Mouse (Mus musculus) 416B (cell line): ENCODE data around the gene Prkd1.

Source experiments
- DNase-seq: peaks from one replicate; pipeline ENCODE4 v3.0.0; 2011; ENCODE audit warnings: low read depth

Prkd1 gene

DNA sequence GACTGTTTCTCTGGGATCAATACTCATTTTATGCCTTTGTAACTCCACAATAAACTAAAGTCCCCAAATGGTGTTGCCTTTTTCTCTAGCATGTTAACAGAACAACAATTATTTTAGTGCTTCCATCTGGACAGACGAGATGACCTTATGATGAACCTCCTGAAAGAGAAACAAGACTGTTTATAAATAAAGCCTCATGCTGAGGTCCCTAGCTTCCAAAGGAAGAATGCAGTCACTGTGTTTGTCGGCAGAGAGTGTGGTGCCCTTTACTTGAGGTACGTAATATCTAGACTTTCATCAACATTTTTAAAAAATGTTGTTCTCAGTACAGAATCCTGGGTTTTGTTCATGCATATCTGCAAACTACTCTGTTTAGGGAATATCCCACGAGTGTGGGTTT, 90.7 kb downstream of the Prkd1 start:
- no peak for DNase-seq

GRCm38 (mm10) chr12:50554214-50554613, 94.7 kb downstream of the Prkd1 start:
- DNase-seq = no peak

- no peak for DNase-seq
These were observed 98.9 kb downstream of the Prkd1 start for GRCm38 (mm10) chr12:50549860-50550555.

DNA sequence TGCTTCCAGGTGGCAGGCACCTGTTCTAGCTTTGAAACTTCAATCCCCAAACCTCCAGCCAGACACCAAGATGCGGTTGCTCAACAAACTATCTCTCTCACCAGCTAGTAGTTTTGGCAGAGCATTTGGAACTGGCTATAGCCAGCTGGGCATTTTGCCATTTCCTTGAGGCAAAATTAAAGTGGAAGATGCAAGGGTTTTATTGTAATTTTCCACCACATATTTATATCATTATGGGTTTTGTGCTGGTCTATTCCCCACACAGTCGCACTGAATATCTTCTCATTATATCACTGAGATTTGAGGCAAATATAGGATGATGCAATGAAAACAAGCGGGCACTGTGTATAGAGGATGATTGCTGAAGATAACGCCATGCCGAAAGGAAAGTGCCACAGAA, 102.5 kb downstream of the Prkd1 start:
- no peak for DNase-seq

GRCm38 (mm10) chr12:50545610-50545919, 103.3 kb downstream of the Prkd1 start:
- DNase-seq = no peak

GRCm38 (mm10) chr12:50544855-50545609, 103.9 kb downstream of the Prkd1 start:
- peak; percentile 68 for DNase-seq

DNA sequence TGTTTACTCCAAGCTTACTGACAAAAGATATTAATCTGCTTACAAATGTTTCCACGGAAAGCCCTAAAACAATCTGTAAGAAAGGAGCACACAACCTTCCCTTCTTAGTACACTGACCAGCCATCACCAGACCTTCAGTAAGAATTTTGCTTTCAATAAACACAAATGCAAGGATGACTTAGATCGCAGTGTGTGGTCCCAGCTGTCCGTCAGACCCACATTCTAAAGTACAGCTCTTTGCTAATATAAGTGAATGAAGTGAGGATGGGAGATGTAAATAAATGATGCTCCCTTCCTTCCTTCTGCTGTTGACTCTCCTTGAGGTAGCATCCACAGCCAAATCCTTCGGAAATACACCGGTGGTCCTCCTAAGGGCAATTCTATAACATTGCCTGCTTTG, 108.1 kb downstream of the Prkd1 start:
- no peak for DNase-seq

DNA sequence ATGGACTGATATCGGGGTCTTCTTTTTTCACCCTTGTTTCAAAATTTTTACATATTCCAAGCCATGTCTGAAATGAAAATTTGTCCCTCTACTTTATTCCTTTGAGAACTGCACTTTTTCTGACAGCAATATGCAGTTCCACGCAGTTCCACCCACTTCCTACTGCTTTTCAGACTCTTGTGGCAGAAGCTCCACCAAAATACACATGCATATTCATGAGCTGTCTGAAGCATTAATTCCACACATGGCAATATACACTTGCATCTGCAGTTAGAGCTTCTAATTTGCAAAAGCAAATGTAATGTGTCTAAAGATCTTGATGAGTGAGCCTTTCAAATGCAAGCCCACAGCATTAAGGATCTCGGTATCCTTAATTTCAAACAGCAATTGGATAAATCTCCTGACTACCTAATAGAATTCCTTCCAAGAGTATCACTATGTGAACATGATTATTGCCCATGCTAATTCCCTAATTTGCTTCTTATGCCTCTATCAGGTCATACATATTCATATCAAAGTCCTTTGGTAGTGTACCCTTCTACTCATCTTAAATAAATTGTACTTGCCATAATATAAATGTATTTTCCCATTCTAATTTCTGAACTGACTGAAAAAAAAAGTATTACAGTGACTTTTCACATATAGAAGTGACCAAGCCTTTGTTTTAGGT, 110.5 kb downstream of the Prkd1 start:
- DNase-seq = no peak

DNA sequence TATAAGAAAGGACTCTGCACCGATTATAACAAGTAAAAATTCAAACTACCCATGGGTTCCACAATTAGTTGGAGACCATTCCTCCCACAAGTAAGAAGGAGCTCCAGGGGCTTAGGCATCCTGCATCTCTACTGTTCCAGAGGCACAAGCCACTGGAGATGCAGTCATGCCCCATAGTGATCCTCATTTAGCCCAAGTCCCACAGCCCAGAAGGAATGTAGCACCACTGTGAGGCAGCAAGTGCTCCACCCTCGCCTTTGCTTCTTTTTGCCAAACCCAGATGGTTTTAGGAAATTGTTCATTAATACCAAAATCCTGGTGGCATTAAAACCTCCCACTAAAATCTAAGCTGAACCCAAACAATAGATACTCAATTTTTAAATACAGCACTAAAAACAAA, 111.1 kb downstream of the Prkd1 start:
- no peak for DNase-seq

DNA sequence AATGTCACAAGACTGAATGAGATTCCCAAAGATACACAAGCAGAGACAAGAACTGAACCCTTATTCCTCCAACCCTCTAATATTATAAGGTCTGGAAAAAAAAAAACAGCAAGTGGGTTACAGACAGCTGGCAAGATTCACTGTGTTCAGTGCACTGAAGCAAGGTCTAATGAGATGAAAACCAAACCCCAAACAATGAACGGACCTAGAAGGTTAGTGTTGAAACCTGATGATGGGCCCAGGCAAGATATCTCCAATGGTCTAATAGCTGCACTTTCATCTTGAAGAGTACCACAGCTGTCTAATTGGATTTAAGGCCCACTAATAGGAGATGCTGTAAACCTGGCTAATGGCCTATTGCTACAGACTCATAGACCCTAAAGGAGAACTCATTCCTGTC, 111.9 kb downstream of the Prkd1 start:
- DNase-seq = no peak

DNA sequence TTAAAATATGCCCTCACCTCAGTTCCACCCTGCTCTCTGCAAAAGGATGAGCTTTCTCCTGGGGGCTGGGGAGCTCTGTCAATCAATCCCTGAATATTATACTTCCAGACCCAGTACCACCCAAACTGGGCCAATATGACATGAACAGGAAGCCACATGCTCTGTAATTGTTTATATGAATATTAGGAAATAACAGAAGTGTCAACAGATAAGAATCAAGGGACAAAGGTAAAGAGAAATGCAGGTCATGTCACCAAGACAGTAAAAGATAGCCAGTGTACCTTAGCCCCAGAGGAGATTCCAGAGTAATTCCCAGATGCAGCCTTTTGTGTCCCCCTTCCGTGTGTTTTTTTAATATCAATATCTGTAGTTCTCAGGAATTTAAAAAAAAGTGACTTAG, 120.3 kb downstream of the Prkd1 start:
- no peak for DNase-seq

- peak; percentile 3 for DNase-seq
These were observed 124.8 kb downstream of the Prkd1 start for GRCm38 (mm10) chr12:50524061-50524460.

- no peak for DNase-seq
These were observed 134.4 kb downstream of the Prkd1 start for GRCm38 (mm10) chr12:50514526-50514925.

GRCm38 (mm10) chr12:50511486-50512225, 137.2 kb downstream of the Prkd1 start:
- no peak for DNase-seq

DNA sequence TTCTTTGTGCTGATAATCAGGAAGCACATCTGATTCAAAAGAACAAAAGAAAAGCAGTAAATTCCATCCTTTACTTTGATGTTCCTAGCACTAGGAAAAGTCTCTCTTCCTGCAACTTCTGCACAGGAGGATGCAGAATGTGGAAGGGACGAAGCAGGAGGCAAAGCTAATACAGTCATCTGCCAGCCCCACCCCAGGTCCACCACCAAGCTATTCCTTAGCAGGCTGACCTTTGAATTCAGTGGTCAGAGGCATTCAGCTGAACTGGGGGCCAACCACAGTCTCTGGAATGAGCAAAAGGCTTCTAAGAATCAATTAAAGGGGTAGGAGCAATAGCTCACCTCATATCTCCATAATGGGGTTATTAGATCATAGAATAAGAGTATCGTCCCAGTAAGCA, 140.1 kb downstream of the Prkd1 start:
- no peak for DNase-seq

- no peak for DNase-seq
These were observed 148.9 kb downstream of the Prkd1 start for GRCm38 (mm10) chr12:50499796-50500504.

DNA sequence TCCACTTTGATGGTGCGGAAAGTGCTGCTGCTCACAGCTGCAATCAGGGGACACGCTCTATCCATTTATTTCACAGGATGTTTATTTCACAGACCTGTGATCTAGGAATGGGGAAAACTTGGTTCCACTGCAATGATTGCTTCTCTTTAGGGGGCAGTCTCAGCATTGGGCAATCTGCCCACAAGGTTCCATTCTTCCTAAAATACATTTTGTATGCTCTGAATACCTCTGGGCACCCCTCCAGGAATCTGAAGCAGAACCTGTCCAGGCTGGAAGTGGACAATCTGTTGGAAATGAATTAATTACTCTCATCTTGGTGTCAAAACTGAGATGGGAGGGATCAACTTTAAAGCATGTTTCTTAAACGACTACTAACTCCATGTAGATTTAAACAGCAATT, 152.9 kb downstream of the Prkd1 start:
- no peak for DNase-seq

DNA sequence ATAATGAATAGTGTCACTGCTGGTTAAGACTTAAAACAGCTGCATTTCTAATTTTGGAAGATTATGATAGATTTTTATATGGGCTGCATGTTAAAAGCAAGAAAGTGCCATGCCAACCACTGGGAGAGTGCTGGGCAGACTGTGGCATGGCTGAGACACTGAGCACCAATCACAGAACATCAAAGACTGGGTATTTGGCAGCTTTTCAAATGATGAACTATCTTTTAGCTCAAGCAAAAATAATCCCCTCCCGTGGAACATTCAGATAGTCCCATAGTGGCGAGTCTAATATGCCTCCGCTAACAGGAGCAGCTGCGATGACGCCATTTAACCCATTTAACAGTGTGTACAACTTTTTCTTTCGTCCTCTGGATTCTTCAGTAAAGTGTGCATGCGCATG, 169.1 kb downstream of the Prkd1 start:
- no peak for DNase-seq

- no peak for DNase-seq
These were observed 191.7 kb downstream of the Prkd1 start for GRCm38 (mm10) chr12:50457151-50457550.

DNA sequence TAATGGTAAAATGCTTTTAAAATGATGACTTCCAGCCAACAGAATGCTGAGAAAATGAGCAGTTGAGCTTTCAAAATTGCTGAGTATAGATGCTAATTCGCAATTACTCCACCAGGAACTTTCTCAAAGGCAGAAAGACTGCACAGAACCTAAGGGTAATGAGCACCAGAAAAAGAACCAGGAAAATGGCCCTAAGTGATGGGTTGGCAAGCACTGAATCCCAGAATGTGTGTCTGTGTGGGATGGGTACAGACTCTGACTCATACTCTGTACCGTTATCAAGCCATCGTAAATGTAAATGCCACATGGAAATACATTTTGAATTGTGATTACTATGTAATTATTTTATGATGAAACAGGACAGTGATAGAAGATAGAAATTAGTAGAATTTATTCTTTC, 197.1 kb downstream of the Prkd1 start:
- DNase-seq = no peak

DNA sequence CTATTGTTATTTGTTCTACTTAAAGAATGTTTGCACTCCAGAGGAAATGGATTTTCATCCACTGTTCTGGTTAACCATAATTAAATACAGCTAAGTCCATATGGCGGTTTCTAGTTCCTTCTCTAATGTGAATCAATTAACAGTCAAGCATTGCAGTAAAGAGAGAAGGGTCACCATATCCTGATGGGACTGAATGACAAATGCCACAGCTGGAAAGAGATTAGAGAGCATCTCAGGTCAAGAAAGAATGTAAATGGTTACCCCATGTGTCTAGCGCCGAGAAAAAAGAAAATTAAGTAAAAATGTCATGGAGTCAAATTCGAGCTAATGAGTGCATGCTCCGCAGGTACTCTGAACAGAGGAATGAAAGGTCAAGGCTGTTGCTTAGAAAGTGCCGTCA, 212.2 kb downstream of the Prkd1 start:
- DNase-seq = no peak

- DNase-seq = no peak
These were observed 218.7 kb downstream of the Prkd1 start for GRCm38 (mm10) chr12:50430129-50430703.
